Mouse (Mus musculus) intestine, embryonic 15.5 days (tissue): ENCODE data around the gene Dusp10. TPM values are rescaled to one million over a fixed set of nuclear protein-coding genes. Genes with fewer than 3 reads are reported as not detected.

Experiments used
- polyA plus RNA-seq: library from polyadenylated mRNA; unstranded; fragments of >200 nt; fragmentation: Nextera tagmentation; extraction: Ambion mirVana; gene quantifications from 2 replicates; pipeline ENCODE4 v1.2.1, GENCODE M21; 2015

Dusp10 gene
- polyA plus RNA-seq, 1 experiment from 2014 or later, result 11.9 TPM

Other genes with a start within 250 kb of the Dusp10 start
- 1.2 and 1.7 TPM in 2 replicates for gene 1700056E22Rik, start 21.0 kb downstream of the Dusp10 start, polyA plus RNA-seq